Mouse (Mus musculus) lung, postnatal 10 days (tissue): Measurements from ENCODE around the gene H2-Eb2.
"Not testable (repeated sequence)": the region's sequence is repeated elsewhere in the genome, so short reads cannot be mapped to it uniquely, and the experiment has no call there.

Source experiments
- DNase-seq: peaks from one replicate; pipeline ENCODE4 v3.0.0; 2021

H2-Eb2 gene

DNA sequence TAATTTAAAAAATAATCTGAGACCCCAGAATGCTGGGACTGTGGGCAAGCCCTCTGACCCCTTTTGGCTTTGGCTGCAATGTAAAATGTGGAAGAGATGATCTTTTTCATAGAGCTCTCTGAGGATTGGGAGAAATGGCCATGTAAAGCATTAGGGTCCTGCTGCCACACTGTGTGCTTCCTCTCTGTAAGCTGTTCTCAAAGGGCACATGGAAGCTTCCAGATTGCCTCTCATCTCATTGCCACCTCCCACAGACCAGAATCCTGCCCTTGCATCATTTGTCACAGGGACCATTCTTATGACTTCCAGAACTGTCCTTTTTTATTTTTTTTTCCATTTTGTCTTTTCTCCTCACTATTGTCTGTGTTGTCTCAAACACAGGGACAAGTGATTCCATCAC is 18.2 kb upstream of the H2-Eb2 start:
- no peak for DNase-seq

DNA sequence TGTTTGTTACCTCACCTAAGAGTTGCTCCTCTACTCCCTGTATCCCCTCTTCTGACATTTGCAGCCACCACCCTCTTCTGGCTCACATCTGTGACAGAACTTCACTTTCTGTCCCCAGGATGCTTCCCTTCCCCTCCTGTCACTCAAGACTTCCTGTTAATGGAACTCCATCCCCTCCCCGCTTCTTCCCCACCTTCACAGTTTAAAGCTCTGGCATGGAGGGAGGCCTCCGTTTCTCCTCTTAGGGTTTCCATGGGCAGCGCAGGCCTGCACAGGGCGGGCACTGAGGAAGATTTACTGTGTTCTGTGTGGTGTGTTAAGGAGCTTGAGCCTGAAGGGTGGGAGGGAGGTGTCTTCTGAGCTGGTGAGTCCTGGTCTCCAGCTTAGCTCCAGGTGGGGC is 17.3 kb upstream of the H2-Eb2 start:
- DNase-seq, result no peak

DNA sequence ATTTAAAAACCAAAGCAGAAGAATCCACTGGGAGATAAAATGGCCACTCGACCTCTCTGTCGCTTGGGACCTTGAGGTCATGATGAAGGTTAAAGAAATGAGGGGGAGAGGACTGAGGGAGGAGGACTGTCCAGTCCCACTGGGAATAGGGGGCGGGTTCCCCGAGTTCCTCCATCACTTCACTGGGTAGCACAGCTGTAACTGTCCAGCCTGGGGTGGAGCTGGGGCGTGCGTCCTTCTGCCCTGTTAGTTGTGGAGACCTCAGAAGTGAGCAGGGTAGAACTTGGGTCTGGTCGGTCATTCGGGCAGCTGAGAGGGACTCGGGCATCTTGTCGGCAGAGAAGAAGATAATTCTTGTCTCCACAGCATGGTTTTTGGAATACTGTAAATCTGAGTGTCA is 16.2 kb upstream of the H2-Eb2 start:
- DNase-seq, result no peak

DNA sequence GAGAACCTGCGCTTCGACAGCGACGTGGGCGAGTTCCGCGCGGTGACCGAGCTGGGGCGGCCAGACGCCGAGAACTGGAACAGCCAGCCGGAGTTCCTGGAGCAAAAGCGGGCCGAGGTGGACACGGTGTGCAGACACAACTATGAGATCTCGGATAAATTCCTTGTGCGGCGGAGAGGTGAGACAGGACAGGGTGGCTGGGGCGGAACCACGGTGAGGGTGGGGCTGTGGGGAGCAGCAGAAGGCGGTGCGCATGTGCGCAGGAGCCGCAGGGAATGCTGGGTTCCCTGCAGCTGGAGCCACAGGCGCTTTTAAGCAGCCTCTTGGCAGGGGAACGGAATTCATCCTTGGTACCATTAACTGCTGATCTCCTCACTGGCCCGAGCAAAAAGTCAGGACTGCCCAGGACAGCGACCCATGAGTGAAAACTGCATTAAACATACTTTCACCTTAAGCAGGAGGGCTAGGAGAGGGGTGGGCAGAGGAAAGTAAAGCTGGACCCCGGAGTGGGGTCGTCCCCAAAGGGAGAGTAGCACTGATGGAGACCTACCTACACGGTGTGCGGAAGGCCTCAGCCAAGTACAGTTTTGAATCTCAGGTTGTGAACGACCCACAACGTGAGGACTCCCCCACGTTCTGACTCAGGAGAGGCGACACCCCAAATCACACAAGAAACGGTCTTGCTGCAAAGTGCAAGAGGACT is 15.6 kb upstream of the H2-Eb2 start:
- DNase-seq, result peak; percentile 84

DNA sequence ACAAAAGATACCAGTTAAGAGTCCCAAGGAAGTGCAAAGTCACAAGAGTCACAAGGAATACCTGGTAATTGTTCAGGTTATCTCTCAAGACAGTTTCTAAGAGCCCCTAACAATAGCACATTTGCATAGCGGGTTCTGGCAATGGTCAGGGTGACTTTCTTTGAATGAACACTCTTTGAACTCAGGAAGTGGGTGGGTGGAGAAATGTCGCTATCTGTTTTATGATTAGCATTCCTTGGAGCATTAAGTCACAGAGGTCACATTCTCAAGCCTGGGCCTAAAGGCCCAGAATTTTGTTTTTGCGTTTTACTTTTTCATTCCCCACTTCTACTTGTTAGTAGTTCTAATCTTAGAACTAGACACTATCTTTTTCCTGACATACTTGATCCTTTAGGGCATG is 14.9 kb upstream of the H2-Eb2 start:
- not testable (repeated sequence) for DNase-seq

DNA sequence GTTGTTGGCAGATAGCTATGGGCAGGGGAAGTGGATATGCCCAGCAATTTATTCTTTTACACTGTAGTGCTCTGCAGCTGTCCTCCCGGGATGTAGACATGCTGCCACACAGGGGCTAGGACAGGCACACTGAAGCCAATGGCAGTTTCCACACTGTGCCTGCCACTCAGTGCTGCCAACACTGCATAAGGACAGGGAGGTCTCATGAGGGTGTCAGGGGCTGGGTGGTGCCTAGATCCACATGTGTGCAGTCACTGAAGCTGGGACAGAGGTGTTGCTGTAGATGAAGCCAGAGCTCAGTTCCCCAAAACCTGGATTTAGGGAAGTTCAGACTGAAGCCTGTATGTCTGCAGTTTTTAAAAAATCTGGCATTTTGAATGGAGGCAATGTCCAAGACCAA is 13.3 kb upstream of the H2-Eb2 start:
- DNase-seq, result no peak

DNA sequence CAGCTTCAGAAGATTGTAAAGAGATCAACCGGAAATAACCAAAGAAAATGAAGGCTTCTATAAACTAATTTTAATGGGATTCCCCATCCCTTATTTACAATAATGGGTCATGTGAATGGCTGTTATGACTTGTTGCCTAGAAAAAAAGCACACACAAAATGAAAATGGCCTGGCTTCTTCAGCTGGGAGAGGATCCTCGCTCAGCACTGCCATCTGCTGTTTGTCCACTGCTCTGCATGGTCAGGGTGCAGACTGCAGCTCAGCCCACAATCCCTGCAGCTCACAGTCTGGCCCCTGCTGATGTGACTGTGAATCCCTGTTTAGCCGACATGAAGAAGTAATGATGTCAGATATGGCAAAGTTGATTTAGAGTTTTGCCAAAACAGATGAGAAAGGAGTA is 12.1 kb upstream of the H2-Eb2 start:
- peak; percentile 90 for DNase-seq

DNA sequence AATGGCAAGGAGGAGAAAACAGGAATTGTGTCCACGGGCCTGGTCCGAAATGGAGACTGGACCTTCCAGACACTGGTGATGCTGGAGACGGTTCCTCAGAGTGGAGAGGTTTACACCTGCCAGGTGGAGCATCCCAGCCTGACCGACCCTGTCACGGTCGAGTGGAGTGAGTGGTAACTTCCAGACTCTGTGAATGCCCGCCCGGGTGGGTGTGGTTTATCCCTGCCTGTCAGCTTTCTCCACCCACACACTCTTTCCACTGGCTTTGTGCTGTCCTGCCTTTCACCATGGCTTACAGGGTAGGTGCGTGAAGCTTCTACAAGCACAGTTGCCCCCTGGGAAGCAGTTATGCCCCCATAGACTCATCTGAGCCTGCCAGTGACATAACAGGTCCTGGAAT is 11.2 kb upstream of the H2-Eb2 start:
- DNase-seq, result no peak

DNA sequence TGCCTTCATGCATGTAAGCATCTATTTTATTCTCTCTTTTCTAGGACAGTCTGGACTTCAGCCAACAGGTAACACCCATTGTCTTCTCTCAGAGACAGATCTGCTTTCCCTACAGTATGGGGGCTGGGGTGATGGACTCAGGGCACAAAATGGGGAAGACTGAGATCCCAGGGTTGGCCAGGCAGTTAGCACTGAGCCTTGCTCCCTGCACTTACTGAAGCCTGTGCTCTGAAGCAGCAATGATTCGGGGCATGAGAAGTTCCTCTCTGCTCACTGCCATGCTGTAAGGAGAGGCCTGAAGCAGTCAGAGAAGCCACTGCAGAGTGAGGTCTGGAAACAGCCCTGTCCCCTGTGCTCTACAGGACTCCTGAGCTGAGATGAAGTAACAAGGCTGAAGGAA is 10.0 kb upstream of the H2-Eb2 start:
- no peak for DNase-seq

DNA sequence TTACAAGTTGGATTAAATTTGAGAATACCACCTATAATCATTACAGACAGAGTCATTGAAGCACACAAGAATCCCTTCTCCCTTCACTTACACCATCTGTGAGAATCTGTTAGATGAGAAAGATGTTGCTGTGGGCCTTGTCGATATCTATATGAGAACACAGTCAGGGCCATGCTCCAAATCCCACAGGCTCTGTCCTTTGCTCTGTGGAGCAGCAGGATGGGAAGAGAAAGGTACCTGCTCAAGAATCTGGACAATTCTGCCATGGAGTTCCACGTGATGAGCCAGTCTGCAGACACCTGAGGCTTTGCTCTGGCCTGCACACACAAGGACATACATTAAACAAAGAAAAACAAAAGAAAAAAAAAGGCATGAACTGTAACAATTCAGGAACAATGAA is 8.8 kb upstream of the H2-Eb2 start:
- no peak for DNase-seq

DNA sequence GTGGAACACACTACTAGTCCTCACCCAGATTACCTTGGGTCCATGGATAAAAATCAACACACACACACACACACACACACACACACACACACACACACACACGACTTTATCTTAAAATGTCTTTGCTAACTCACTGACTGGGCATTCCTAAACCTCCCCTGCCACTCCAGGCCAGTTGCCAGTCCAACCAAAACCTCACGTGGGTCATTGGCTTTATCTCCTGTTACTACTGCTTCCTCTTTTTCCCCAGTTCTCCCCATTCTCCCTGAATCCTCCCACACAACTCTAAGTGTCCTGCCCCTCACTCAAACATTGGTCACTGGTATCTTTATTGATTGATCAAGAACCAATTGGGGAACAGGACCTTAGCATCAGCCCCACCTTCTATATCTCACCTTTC is 8.2 kb upstream of the H2-Eb2 start:
- no peak for DNase-seq

DNA sequence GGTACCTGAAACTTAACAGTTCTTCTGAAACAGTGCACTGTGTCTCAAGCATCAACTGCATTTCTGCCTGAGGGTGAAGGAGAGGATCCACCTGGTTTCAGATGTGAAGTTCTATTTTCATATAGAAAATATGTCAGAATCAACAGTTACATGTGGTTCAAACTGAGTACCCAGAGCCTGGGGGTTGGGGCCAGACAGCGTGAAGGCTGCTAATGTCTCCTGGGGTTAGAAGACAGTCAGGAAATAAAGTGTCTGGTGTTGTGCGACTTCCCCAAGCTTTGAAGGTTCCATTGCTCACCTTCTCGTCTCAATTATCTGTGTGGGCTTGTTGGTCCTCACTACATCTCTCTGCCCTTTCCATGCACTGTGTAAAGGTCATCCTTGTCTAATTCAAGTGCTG is 908 bp downstream of the H2-Eb2 start:
- no peak for DNase-seq

DNA sequence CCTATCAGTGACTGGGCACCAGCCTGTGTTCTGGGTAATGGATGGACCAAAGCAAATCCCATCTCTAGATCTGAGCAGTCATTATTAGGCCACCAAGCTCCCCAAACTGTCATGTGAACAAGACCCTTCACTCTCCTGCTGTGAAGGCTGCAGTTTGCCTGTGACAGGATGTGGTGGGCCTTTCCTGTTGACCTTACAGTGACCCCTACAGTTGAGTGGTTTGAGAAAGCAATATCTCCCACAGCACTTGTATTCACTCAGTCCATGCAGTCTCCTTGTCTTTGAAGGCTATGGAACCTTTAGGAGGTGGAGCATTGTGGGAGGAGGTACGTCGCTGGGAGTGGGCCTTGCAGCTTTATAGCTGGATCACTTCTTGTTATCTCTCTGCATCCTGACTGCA is 4.3 kb downstream of the H2-Eb2 start:
- no peak for DNase-seq

DNA sequence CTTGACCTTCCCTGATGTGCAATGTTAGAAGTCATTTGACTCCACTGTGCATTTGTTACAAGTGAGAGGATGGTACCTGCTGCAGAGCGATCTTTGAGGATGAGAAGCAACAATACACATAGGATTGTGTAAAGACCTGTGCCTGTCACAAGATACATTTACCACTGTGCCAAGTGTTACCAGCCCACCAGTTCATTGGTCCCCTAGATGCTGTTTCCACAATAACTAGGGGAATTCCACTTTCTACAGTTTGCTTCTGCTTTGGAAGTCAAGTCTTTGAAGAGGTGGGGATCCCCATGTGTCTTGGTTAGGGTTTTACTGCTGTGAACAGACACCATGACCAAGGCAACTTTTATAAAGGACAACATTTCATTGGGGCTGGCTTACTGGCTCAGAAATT is 5.7 kb downstream of the H2-Eb2 start:
- DNase-seq, result no peak

DNA sequence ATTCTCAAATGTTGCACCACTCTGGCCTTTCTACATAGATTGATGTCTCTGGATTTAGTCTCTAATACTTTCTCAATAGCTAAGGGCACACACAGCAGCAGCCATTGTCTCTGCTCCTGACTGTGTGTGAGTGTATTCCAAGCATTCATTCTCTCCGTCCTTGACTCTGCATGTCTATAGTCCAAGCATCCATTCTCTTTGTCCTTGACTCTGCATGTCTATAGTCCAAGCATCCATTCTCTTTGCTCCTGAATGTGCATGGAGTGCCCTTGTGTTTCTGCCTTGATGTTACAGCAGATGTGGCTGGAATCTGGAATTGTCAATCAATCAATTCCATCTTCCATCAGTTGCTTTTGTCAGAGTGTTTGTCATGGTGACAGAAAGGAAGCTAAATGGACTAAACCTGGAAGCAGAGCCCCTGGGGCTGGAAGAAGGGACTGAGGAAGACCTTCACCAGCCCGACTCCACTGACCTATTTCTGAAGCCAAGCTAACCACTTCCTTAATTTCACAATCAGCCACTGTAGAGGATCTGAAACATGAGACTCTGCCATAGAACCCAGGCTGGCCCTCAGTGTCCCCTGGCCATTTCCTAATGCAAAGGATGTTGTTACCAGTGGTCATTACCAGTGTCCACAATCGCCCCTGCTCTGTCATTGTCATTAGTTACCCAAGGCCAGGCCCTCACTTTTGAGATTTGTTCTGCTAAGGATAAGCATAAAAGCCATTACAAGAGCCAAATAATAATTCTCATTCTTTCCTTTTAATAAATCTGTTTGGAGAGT is 15.3 kb downstream of the H2-Eb2 start:
- DNase-seq, result no peak

DNA sequence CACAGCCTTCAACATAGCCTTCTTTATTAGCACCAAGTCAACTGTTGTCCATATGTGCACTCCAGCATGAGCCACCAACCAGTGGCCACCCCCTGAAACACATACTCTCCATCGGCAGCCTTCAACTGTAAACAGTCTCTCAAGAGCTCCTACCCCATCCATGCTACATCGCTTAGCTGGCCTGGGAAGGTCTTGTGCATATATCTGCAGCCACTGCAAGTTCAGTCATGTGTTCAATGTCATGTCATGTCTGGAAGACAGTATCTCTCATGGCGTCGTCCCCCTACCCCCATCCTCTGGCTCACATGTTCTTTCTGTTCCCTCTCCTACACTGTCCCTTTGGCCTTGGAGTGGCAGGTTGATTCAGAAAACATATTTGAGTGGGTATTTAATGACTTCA is 19.4 kb downstream of the H2-Eb2 start:
- DNase-seq, result no peak

DNA sequence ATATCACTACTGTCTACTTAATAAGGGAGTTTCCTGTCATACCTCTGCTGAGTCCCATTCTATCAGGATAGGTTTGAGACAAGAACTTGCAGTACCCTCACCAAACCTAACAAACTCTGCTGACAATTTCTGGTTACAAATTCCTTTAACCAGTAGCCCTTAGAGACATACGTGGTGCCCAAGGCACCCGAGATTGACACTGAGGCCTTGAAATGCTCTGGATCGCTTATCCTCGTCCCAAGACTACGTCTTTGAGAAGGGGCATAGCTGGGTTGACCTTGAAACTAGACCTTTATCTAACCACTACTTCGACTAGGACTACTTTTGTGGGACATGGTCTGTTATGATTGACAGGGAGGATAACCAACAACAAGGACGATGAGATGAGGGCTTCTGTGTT is 20.0 kb downstream of the H2-Eb2 start:
- DNase-seq, result no peak

DNA sequence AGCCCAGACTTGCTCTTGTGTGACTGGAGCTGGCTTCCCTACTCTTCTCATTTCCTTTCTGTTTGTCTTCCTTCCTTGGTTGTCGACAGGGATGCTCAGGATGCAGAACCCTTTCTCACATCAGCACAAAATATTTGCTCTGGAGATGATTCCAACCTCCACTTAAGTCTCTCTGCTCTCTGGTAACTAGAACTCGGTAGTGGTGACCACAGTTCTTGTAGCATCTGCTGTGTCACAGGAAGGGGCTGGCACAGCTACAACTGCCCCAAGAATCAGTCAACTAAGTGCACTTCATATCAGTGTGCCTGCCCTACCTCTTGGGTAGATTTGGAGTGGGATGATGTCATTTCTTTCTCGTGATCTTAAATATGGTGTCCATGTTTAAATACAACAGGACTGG is 20.6 kb downstream of the H2-Eb2 start:
- no peak for DNase-seq

DNA sequence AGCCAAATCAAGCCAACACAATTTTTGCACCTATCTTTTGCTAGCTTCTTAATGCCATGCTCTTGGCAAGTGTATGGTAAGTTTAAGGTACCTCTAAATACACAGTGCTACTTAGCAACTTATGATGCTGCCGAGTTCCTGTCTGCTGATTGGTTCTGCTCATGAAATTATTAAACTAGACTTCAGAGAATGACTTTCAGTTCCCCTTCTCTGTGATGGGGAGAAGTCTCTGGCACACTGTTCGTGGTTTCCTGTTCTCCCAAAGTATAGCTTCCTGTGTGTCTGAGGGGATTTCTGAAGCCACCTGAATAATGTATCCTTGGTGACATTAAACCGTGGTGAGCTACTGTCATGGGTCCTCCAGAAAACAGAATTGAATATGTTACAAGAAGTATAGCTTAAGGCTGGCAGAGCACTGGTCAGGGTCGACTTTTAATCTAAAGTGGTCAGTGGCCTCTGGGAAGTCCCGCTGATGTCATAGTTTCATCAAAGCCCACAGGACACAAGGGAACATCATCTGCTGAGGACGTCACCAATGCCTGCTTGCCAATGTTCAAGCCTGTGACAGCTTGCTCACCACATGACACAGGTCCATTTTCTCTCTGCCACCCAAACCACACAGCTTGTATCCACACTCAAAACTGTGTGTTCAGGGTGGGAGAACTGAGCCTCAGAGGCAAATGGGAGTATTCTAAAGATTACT is 22.3 kb downstream of the H2-Eb2 start:
- DNase-seq, result peak; percentile 73

DNA sequence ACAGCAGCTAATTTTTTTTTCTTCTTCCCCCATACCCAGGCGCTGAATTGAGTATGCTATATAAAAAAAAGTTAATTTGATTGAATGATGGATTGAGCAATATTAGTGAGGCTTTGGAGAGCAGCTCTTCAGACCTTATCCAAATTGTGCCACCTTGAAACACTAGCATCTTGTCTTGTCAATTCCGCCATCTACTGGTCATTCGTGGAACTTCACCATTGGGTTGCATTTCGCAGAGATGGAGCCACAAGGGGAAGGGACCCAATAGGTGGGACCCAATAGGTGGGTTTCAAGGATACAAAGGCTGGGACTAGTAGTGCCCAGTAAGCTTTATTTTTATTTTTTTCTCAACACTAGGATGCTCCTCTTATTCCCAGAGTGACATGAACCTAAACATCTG is 24.0 kb downstream of the H2-Eb2 start:
- DNase-seq, result peak; percentile 85

DNA sequence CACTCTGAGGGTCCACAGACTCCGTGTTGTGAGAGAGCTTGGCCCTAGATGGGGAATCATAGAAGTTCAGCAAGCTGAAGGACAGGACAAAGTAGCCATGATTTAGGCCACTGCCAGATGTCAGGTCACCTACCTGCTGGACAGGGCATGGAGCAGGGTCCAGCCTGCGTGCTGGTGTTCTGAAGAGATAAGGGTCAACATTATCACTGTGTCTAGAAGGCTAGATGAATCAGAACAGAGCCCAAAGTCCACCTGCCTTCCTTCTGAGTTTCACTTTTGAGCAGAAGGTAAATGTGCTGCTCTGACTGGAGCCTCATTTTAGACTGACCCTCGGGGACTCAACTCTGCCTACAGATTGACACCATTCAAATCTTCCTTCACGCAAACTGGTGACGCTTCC is 29.1 kb downstream of the H2-Eb2 start, which contains the start of gene Btnl2:
TSS of gene Btnl2 (plus strand) at position 284 of the 400 bp plus-strand sequence.
- DNase-seq, result no peak

DNA sequence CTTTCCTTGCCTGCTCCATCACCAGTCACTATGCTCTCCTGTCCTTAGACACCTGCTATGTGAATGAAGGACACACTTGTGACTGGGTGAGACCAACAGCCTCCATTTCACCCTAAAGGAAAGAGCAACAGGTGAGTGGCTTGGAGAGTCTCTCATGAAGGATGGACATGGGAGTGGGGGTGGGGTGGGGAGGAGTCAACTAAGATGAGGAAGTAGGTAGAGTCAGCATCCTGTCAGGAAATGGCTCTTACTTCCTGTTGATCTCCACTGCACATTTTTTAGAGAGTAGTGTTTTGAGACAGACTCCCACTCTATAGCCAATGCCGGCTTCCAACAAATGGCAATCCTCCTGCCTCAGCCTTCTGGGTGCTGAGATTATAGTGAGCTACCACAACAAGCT is 29.5 kb downstream of the H2-Eb2 start:
- no peak for DNase-seq

DNA sequence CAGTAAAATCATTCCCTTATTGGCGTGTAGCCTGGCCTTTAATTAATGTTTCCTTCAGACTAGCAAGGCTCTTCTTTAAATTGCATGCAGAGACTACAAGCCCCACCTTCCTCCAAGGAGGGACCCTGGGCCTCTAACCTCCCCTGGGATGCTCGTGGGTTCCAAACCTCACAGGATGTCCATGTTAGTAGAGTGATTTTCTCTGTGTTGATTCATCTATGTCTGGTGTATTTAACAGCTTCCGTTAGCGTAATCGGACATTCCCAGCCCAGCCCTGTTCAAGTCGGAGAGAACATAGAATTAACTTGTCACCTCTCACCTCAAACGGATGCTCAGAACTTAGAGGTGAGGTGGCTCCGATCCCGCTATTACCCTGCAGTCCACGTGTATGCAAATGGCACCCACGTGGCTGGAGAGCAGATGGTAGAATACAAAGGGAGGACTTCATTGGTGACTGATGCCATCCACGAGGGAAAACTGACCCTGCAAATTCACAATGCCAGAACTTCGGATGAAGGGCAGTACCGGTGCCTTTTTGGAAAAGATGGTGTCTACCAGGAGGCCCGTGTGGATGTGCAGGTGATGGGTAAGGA is 37.6 kb downstream of the H2-Eb2 start:
- no peak for DNase-seq
